Mouse (Mus musculus) olfactory bulb, adult 2 months (tissue): ENCODE measurements at regions not wholly inside any gene's neighbourhood (a gene's known extent, or its start where the extent isn't known, plus 50 kb on each side); places are given as distances from the start of the nearest gene placed in this dataset.

ENCODE experiments used
- H3K27ac ChIP-seq: fragments of 200-500 bp; 2 replicates; pipeline ENCODE4 v1.5.1; 2012; ENCODE audit warnings: low read depth, low read length; ENCODE audit not compliant: insufficient read depth
- H3K4me1 ChIP-seq: fragments of 200-500 bp; 2 replicates; pipeline ENCODE4 v1.6.1; 2012; ENCODE audit warnings: low read length; ENCODE audit not compliant: control insufficient read depth, insufficient read depth
- H3K4me3 ChIP-seq: fragments of 200-500 bp; 2 replicates; pipeline ENCODE4 v1.5.1; 2012; ENCODE audit warnings: mild to moderate bottlenecking, low read depth, low read length, moderate library complexity; ENCODE audit not compliant: insufficient read depth
- CTCF ChIP-seq: fragments of 200-500 bp; IDR thresholded peaks from 2 replicates; pipeline ENCODE4 v1.5.1; 2012; ENCODE audit warnings: low read depth, mild to moderate bottlenecking, low read length, moderate library complexity; ENCODE audit not compliant: insufficient read depth
- POLR2A ChIP-seq: fragments of 200-500 bp; IDR thresholded peaks from 2 replicates; pipeline ENCODE4 v1.6.1; 2012; ENCODE audit warnings: mild to moderate bottlenecking, low read depth, low read length, moderate library complexity; ENCODE audit not compliant: insufficient read depth
- WGBS: fragments of 180-500 bp; shearing (Covaris S2); methylation state at CpG from one replicate; pipeline ENCODE4 v1.1.7; 2018; 5-methylcytosine and 5-hydroxymethylcytosine counted together

DNA sequence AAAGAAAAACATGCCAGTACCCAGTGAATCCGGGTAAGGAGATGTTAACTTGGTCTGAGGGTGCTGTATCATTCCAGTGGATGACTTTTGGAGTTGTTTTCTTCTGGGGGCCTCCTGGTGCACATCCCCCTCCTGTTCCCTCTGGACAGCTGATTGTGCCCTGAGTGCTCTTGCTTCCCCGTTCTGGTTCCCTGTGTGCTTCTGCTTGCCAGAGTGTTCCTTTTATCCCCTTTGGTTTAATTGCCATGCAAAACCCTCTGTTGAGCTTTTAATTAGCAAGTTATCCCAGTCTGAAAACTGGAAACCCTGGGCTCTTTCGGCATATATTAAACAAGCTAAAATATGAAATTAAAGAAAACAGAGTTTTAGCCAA is 175.6 kb upstream of the Rbms1 start:
- Histone ChIP-seq H3K4me1 (peaks cover 5% of the 10 kb centered on the region; the same call in 1 of the 2 replicates), H3K27ac (no peak overlapping the region; the same call in 1 of the 2 replicates), H3K4me3 (no peak overlapping the region)
- WGBS, result 14% methylated on average over 3 of the region's 3 CpGs
- no peak for TF ChIP-seq POLR2A
- TF ChIP-seq CTCF, result no peak

DNA sequence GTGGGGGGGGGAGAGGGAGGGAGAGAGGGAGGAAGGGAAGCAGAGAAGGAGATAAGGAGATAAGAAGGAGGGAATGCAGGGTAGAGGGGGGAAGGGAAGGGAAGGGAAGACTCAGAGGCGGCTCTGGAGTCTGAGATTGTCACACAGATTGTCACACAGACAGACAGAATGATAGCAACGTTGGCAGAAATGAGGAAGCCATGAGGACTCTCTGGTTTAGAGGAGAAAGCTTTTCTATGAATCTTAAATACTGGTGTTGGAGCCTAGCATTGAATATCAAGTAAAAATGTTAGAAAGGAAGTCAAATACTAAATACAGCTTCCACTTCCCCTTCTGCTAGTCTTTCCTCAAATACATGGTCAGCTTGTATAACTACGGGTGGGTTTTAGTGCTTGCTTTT is 174.4 kb upstream of the Rbms1 start:
- Histone ChIP-seq H3K4me1 (peaks cover 5% of the 10 kb centered on the region; the same call in 1 of the 2 replicates), H3K4me3 (no peak overlapping the region), H3K27ac (no peak overlapping the region)
- TF ChIP-seq POLR2A, result no peak
- TF ChIP-seq CTCF, result no peak
- 59% methylated on average over 3 of the region's 3 CpGs for WGBS

DNA sequence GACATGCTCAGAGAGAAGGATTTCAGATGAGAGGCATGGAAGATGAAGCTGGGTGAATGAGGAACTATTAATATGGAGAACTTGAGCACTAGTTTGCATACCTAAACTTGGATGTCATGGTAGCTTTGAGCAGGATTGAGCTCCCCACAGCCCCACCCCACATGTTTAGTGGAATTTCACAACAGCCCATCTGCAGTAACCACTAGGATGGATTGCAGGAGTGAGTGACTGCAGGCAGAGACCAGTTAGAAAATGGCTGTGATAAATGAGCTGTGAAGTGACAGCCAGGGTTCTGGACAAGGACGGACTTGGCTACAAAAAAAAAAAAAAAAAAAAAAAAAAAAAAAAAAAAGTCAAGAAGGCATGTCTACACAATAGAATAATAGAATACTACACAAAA is 173.9 kb upstream of the Rbms1 start:
- H3K27ac ChIP-seq, result no peak overlapping the region
- TF ChIP-seq POLR2A (no peak), CTCF (no peak)
- peaks cover 5% of the 10 kb centered on the region; the same call in 1 of the 2 replicates for H3K4me1 ChIP-seq
- 42% methylated on average over 1 of the region's 1 CpGs for WGBS
- H3K4me3 ChIP-seq, result no peak overlapping the region

DNA sequence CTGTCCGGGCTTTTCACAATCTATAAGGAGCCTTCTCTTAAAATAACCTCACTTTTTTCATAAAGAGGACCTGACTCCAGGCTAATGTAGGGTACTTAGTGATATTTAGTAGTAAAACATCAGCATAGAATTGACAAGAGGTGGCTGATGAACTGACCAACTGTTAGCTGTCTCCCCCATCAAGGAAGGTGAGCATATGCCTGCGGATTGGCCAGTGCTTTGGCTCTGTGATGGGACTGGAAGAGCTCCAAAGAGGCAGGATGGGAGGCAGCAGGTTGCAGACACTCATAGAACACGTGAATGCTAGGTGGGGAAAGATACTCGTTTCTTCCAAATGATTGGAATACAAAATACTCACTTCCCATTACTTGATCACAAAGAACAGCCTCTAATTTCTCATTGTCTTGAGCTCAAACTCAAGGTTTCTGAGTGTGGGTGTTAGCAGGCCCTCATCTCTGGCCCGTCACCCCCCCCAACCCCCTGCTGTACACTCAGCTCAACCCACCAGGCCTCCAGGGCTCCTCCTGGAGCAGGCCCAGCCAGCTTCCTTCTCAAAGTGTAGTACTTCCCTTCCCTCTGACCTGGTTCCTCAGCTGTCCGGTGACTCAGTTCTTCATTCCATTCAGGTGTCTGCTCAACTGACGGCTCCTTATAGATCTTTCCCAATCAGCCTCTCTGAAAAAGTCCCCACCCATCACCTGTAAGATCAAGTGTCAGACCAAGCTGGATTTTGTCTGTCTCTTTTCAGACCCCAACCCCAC is 160.2 kb upstream of the Rbms1 start:
- H3K4me3 ChIP-seq, result no peak overlapping the region
- no peaks in the 10 kb centered on the region for H3K4me1 ChIP-seq
- H3K27ac ChIP-seq, result no peak overlapping the region
- TF ChIP-seq POLR2A (no peak), CTCF (no peak)
- WGBS, result 87% methylated on average over 7 of the region's 7 CpGs

DNA sequence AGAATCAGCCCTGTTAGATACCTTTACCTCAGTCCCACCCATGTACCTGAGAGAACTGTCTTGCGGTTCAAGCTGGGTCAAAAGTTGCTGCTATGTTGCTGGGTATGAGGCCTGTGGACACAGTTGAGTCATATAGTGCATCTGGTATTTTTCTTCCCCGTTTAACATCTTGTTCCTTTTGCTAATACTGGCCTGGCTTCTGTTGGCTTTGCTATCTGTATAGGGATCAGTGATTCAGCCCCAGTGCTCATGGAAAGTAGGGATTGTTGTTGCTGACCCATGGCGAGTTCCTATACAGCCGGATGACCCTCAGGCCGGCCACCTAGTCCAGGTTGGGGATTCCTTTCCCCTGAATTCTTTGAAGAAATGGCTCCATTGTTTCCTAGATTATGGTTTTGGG is 158.3 kb upstream of the Rbms1 start:
- Histone ChIP-seq H3K4me3 (no peak overlapping the region), H3K4me1 (no peaks in the 10 kb centered on the region), H3K27ac (no peak overlapping the region)
- 90% methylated on average over 5 of the region's 5 CpGs for WGBS
- TF ChIP-seq CTCF, result no peak
- no peak for TF ChIP-seq POLR2A

DNA sequence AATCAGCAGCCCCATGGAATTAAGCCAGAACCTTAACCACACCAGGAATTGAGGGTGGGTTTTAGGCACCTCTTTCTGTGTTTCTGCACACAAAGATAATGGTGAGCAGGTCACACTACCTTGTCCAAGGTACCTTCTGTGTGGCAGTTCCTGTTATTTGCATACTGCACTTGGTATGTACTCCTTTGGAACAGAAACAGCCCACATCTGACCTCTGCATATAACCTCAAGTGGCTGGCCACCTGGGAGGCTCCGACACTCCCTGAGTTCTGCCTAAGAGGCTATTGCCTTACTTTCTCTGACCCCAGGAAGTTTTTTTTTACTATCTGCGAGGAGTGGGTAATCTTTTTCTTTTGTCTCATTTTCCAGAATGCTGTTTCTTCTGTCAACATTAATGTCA is 151.6 kb upstream of the Rbms1 start:
- WGBS, result 84% methylated on average over 2 of the region's 2 CpGs
- Histone ChIP-seq H3K4me1 (no peaks in the 10 kb centered on the region), H3K27ac (no peak overlapping the region), H3K4me3 (no peak overlapping the region)
- no peak for TF ChIP-seq POLR2A
- TF ChIP-seq CTCF, result no peak

DNA sequence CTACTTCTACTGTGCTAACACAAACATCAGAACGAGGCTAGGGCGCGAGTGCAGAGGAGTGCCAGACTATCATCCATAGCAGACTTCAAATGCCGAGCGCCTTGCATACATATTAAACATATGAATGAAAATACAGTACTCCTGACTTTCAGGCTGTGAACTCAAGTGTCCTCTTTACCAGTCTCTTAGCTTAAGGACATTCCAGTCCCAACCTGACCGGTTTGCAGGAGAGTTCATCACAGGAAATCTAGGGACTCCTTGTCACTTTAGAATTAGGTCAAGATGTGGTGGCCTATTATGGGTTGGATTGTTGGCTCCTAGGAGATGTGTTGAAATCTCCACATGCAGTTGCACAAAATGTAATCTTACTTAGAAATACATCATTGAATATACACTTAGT is 150.9 kb upstream of the Rbms1 start:
- Histone ChIP-seq H3K4me1 (no peaks in the 10 kb centered on the region), H3K27ac (no peak overlapping the region), H3K4me3 (no peak overlapping the region)
- TF ChIP-seq CTCF, result no peak
- no peak for TF ChIP-seq POLR2A
- 68% methylated on average over 6 of the region's 6 CpGs for WGBS

DNA sequence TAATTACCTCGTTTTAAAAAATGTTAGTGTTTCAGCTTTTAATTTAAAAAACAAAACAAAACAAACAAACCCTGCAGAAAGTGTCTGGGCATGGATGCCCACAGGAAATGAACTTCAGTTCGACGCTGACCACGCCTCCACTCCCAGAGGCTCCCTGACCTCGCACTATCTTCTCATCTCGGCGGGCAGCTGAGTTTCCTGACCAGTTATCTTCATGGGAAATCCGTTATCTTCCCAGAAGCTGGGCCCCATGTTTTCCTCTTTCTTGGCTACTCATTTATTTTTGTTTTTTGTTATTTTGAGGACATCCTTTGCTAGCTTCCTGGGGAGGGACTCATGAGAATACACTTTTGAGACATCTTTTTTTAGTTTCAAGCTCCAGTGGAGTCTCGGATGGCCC is 147.6 kb upstream of the Rbms1 start:
- TF ChIP-seq POLR2A, result no peak
- no peaks in the 10 kb centered on the region for H3K4me1 ChIP-seq
- H3K4me3 ChIP-seq, result no peak overlapping the region
- no peak overlapping the region for H3K27ac ChIP-seq
- WGBS, result 79% methylated on average over 9 of the region's 9 CpGs

DNA sequence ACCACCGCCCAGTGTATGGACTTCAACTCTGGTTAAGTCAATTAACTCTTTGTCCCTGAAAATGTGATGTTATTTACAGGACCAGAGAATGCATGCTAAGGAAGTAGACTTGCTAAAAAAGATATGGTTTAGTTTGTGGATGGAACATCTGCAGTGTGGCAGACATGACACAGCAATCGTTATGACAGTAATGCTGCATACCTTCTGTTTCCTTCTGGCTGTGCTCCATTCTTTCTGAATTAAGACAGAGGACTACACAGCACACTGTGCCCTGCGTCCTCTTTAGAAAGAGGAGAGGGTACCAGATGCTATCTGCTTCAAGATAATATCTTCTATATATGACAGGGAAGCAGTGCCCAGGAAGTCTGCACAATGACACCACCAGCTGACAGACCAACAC is 146.6 kb upstream of the Rbms1 start:
- H3K27ac ChIP-seq, result no peak overlapping the region
- TF ChIP-seq POLR2A, result no peak
- no peak for TF ChIP-seq CTCF
- no peak overlapping the region for H3K4me3 ChIP-seq
- 83% methylated on average over 3 of the region's 3 CpGs for WGBS
- no peaks in the 10 kb centered on the region for H3K4me1 ChIP-seq

DNA sequence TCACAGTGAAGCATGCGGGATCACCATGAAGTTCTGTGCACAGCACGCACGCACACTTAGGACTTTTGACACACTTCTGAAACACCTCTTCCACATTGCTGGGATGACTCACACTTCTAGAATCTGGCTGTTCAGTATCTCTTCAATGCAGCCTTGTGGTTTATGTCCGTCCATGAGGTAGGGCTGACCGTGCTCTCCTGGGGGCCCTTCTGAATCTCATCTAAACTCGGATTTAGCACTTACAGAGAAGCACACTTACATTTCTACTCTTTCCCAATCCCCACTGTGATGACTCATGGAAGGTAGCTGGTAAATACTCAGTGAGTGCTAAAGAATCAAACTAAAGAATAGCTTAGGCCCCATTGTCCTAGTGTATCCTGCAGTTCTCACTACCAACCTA is 142.2 kb upstream of the Rbms1 start:
- WGBS, result 96% methylated on average over 6 of the region's 6 CpGs
- TF ChIP-seq POLR2A, result no peak
- no peak for TF ChIP-seq CTCF
- no peaks in the 10 kb centered on the region for H3K4me1 ChIP-seq
- H3K27ac ChIP-seq, result no peak overlapping the region
- H3K4me3 ChIP-seq, result no peak overlapping the region
